Mouse (Mus musculus): ENCODE measurements at regions not wholly inside any gene's neighbourhood (a gene's known extent, or its start where the extent isn't known, plus 50 kb on each side); places are given as distances from the start of the nearest gene placed in this dataset.
"Not testable (repeated sequence)": the region's sequence is repeated elsewhere in the genome, so short reads cannot be mapped to it uniquely, and the experiment has no call there.

- DNase-seq (ENCODE audit: low read depth, low spot score), result no peak
These were observed 133.4 kb upstream of the Gadl1 start for GRCm38 (mm10) chr9:115775858-115776257.

DNA sequence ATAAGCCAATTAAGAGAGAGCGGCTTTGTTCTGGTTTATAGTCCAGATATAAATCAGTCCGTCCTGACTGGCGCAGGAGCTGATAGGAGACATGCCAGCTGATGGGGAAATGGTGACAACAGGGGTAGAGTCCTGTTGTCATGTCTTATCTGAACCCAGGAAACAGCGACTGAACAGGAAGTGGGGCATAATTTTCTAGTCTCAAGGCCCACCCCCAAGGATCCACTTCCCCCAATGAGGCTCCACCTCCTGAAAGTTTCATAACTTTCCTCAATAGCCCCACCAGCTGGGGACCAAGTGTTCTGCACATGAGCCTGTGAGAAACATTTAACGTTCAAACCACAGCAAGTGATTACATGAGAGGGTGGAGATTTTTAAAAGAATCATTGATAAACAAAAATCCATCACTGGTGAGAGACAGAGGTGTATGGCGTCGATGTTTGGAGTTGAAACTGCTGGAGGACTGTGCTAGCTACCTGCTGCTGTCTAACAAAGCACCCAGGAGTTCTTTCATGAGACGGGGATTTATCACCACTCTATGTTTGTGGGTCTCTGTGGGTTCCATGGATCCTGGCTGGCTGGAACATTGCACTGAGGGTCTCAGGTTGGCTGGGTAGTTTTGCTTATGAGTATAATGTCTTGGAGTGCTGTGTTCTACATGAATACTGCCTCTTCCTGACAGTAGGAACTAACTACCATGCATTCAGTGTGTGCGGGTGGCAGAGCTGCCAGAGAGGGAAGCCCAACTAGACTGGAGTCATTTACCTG is 132.0 kb upstream of the Gadl1 start:
- DNase-seq (ENCODE audit: low read depth, low spot score), result no peak

DNA sequence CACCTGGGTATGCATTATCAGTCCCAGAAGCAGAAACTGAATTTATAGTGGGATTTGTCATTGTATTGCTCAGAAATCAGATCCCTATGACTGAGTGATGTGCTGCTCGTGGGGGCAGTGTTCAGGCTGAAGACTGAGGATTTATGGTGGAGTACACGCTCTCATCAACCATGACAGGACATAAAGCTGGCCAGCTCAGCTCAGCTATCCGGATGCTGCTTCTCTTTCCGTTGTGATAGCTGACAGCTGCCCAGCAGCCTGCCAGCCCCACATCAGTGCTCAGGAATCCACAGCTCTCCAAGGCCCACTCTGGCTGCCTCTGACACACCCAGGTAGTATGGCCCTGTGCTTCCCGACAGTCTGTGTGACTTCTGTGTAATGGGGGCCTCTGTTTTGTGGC is 130.4 kb upstream of the Gadl1 start:
- DNase-seq (ENCODE audit: low read depth, low spot score), result no peak

- DNase-seq (ENCODE audit: low read depth, low spot score), result no peak
These were observed 109.9 kb upstream of the Gadl1 start for GRCm38 (mm10) chr9:115799330-115799729.

DNA sequence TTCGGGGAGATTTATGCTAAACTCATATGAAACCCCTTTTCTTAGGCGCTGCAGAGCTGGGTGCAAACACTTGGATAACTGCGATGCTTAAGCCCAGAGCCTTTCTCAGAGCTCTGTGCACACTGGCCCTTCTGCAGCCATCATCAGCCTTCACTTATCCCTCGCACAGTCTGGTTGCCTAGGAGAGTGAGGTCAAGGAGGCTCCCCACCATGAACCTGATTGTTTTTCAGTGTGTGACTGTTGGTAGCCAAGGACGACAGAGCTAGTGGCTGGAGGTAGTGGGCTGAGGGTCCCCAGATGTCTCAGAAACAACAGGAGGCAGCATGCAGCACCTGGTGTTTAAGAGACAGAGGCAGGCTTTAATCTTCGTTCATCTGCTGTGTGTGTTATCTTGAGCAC is 108.6 kb upstream of the Gadl1 start:
- no peak for DNase-seq (ENCODE audit: low read depth, low spot score)

DNA sequence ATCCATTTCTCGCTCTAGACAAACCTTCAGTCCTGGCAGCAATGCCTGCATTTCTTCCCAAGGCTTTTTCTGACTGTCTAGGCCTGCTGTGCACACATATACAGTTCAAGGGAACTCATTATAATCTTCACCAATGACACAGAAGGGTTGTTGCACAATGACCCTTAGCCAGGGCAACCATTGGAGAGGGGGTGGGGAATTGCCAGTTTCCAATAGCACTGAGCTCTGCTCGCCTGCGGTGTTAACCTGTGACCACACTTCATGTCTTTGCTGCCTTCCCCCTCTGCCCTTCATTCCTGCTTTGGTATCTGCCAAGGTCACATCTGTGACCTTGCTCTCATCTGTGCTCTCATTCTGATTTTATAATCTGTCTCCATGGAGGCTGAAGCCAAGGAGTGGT is 106.2 kb upstream of the Gadl1 start:
- peak; percentile 35 for DNase-seq (ENCODE audit: low read depth, low spot score)

- DNase-seq (ENCODE audit: low read depth, low spot score), result no peak
These were observed 104.0 kb upstream of the Gadl1 start for GRCm38 (mm10) chr9:115805224-115805623.

- DNase-seq (ENCODE audit: low read depth, low spot score), result peak; percentile 42
These were observed 103.1 kb upstream of the Gadl1 start for GRCm38 (mm10) chr9:115806018-115806702.

DNA sequence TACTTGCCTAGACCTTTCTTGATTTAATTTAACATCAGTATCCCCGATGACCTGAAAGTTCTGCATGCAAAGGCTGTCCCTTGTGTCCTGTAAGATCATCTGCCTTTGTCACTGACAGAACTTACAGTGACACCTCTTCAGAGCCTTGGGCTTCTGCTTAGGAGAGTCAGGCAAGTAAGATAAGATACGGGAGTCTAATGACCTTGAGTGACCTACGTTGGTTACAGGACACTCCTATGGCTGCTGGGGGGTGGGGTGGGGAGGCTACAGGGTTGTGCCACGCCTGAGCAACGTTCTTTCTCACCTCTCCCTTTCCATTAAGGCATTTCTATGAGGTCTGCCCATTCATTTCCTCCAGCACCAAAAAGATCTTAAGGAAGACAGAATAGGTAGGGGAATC is 69.1 kb upstream of the Gadl1 start:
- peak; percentile 76 for DNase-seq (ENCODE audit: low read depth, low spot score)

- peak; percentile 9 for DNase-seq (ENCODE audit: low read depth, low spot score)
These were observed 68.5 kb upstream of the Gadl1 start for GRCm38 (mm10) chr9:115840791-115841190.

DNA sequence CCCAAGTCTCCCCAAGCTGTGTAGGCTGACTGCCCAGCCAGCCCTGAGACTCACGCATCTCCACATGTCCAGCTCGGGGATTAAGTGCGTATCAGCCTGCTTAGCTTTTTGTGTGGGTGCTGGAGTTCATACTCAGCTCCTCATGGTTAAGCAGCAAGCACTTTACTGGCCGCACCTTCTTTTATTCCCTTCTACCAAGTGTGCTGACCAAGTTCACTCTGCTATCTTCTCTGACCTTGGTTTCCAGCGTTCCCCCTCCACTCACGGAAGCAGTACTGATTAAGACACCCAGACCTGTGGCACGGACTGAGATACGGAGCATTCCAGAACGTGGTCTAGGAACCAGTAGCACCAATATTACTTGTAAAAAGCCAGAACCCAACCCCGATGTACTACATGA is 67.6 kb upstream of the Gadl1 start:
- DNase-seq (ENCODE audit: low read depth, low spot score), result no peak

DNA sequence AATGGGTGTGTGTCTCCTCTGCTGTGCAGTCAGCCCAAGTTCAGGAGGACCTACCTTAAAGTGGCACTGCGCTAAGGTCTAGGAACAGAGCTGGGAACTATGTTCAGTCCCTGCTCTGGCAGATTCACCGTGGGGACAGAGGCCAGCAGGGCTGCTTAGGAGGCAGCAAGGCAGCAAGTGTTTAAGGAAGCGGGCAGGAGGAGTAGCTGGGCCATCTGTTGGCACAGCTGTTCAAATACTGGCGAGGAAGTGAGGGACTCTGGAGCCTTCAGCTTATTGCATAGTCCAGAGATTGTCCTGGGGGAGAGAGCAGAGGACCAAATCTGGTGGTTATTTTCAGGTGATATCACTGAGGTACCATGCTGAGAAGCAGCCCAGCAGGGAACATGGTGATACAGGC is 64.9 kb upstream of the Gadl1 start:
- no peak for DNase-seq (ENCODE audit: low read depth, low spot score)

DNA sequence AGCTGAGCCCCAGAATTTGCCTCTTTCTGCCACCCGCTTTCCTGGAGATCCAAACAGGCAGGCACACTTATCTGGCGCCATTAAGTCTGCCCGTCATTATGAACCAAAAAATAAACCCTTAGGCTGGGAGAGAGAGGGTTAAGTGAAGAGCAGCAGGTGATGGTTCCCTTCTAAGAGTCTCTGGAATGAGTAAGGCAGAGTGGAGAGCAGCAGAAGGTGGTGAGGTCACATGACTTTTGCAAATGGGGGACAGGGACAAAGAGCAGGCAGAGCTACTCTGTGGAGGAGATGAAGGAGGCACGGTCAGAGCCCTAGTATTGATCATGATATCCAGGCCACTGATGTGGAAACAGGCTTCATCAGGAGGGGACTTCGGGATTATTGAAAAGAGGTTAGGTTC is 64.2 kb upstream of the Gadl1 start:
- no peak for DNase-seq (ENCODE audit: low read depth, low spot score)

- no peak for DNase-seq (ENCODE audit: low read depth, low spot score)
These were observed 61.8 kb upstream of the Gadl1 start for GRCm38 (mm10) chr9:115847289-115848074.

DNA sequence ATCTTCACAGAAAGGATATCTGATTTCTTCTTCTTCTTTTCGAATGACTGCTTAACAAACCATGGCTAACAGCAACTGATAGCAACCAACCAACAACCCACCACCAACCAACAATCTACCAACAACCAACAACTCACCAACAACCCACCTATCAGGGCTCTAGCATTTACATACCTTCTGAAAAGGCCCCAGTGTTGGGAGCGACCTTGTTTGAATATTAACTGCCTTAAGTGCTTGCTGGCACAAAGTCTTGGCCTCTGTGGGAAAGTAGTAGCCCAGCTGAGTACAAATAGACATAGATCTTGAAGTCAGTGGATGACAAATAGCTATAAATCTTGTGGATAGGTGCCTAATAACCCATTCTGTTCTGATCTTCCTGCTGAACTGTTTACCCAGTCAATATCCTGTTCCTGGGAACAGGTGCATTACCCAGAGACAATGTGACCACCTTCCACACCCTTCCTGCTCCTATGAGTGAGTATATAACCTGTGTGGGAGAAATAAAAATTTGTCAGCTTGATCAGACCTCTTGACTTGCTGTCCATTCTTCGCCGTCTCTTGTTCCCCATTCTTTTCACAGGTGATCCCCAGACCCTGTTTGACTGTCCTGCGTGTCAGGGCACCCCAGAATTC is 55.9 kb upstream of the Gadl1 start:
- not testable (repeated sequence) for DNase-seq (ENCODE audit: low read depth, low spot score)

- DNase-seq (ENCODE audit: low read depth, low spot score), result no peak
These were observed 52.0 kb upstream of the Gadl1 start for GRCm38 (mm10) chr9:115857301-115857700.

DNA sequence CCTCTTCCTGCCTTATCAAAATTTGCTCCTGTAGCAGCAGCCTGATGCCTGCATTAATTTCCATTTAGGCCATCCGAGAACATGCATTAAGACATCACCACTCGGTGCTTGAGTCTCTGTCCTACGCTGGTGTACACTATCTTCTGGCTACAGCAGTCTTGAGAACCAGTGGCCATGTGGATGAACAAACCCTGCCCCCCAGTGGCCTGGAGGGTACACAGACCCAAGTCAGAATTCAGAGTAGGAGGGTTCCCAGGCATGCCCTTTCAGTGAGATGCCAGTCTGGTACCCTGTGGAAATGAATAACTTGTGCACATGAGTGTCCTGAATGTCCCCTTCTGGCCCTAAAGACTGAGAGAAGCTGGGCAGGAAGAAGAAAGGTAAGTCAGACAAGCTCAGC is 50.4 kb upstream of the Gadl1 start:
- peak; percentile 41 for DNase-seq (ENCODE audit: low read depth, low spot score)

Measured in ZHBTc4 (cell line).